Mouse (Mus musculus): ENCODE data around the gene Aamp. TPM values are rescaled to one million over a fixed set of nuclear protein-coding genes. Genes with fewer than 3 reads are reported as not detected.

The Aamp gene
- 230 TPM for polyA plus RNA-seq (2017; shearing (Covaris generic))

DNA sequence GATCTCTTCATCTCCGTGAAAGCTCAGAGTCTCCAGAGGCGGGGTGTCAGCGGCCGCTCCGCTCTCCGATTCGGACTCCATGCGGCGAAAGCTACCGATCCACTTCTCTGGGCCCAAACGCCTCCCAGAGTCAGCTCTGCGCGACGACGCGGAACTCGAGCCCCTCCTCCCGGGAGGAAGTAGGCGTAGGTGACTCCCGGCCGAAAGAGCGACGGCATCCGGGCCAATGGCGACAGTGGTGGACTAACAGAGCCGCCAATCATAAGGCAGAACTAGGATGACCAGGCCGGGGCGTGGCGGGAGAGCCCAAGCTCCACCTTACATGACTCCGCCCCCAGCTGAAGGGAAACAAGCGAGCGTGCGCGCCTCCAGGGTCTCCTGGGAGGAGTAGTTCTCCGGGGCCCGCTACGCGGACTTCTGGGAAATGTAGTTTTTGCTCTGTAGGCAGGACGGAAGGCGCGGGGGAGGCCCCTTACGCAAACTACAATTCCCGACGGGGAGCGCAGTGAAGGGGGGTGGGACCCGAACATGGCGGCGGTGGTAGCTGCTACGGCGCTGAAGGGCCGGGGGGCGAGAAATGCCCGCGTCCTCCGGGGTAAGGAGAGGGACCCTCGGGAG is at the start of gene Aamp, which contains the start of gene Pnkd:
Gene Aamp (minus strand): TSS at position 196 of the 618 bp plus-strand sequence.
Gene Pnkd (plus strand): TSS at position 388 of the 618 bp plus-strand sequence.

DNA sequence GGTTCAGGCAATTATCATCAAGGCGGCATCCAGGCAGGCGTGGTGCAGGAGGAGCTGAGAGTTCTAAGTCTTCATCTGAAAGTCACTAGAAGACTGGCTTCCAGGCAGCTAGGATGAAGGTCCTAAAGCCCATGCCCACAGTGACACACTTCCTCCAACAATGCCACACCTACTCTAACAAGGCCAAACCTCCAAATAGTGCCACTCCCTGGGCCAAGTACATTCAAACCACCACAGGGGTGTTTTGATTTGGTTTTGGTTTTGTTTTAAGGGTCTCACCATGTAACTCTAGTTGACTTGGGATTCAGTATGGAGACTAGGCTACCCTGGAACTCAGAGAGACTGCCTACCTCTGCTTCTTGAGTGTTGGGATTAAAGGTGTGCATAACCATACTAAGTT is 21.0 kb upstream of the Aamp start, which contains the start of gene Tmbim1:
Gene Tmbim1 (minus strand): TSS at position 101 of the 400 bp plus-strand sequence.

GRCm38 (mm10) chr1:74278538-74278937 is 6.0 kb downstream of the Aamp start, which contains the start of gene Gpbar1:
Gene Gpbar1 (plus strand): TSS chr1:74278550.

GRCm38 (mm10) chr1:74235938-74236589 is 48.5 kb downstream of the Aamp start, which contains the start of gene Arpc2:
Gene Arpc2 (plus strand): TSS chr1:74236084.

Other genes with a start within 250 kb of the Aamp start
- 42.9 TPM for gene Tns1, start 160.3 kb downstream of the Aamp start, polyA plus RNA-seq (2017; shearing (Covaris generic))
- gene Rufy4, start 159.2 kb downstream of the Aamp start, polyA plus RNA-seq (2017; shearing (Covaris generic)) = not detected
- gene Cxcr2, start 130.7 kb downstream of the Aamp start, polyA plus RNA-seq (2017; shearing (Covaris generic)) = not detected
- gene Cxcr1, start 90.1 kb downstream of the Aamp start, polyA plus RNA-seq (2017; shearing (Covaris generic)) = not detected
- gene Arpc2, start 48.7 kb downstream of the Aamp start, polyA plus RNA-seq (2017; shearing (Covaris generic)) = 965 TPM
- 0.51 TPM for gene Gpbar1, start 6.2 kb downstream of the Aamp start, polyA plus RNA-seq (2017; shearing (Covaris generic))
- 91.5 TPM for gene Pnkd, start 192 bp upstream of the Aamp start, polyA plus RNA-seq (2017; shearing (Covaris generic))
- 25.0 TPM for gene Tmbim1, start 20.9 kb upstream of the Aamp start, polyA plus RNA-seq (2017; shearing (Covaris generic))
- not detected for gene Catip, start 77.4 kb upstream of the Aamp start, polyA plus RNA-seq (2017; shearing (Covaris generic))
- 2.1 TPM for gene Slc11a1, start 90.5 kb upstream of the Aamp start, polyA plus RNA-seq (2017; shearing (Covaris generic))
- gene Ctdsp1, start 106.8 kb upstream of the Aamp start, polyA plus RNA-seq (2017; shearing (Covaris generic)) = 6.1 TPM
- 0.09 TPM for gene Vil1, start 124.6 kb upstream of the Aamp start, polyA plus RNA-seq (2017; shearing (Covaris generic))
- 38.3 TPM for gene Cnot9, start 221.3 kb upstream of the Aamp start, polyA plus RNA-seq (2017; shearing (Covaris generic))

Measured in activated CD4-positive, CD25-positive, alpha-beta regulatory T cell, adult 9 weeks (primary cell).